Mouse (Mus musculus): ENCODE measurements at regions not wholly inside any gene's neighbourhood (a gene's known extent, or its start where the extent isn't known, plus 50 kb on each side); places are given as distances from the start of the nearest gene placed in this dataset.

- no peak overlapping the region for H3K27ac ChIP-seq (ENCODE audit: insufficient read depth, low read depth)
- H3K79me2 ChIP-seq (replicated peaks; ENCODE audit: control insufficient read depth, extremely low read depth, insufficient read depth, poor library complexity, severe bottlenecking), result no peaks in the 10 kb centered on the region
- no peaks in the 10 kb centered on the region for H3K27me3 ChIP-seq (replicated peaks)
- TF ChIP-seq TCF12 (IDR thresholded peaks at IDR 0.05; ENCODE audit: low read depth, low read length), result no peak
- no peak for TF ChIP-seq TBP (conservative IDR thresholded peaks at IDR 0.05; ENCODE audit: low read depth, low read length)
- TF ChIP-seq ETS1 (conservative IDR thresholded peaks at IDR 0.05; ENCODE audit: low read depth, low read length), result no peak
- no peak for TF ChIP-seq IRF4 (IDR thresholded peaks at IDR 0.05; ENCODE audit: low read depth, low read length)
- in situ Hi-C loops (cut with MboI; ENCODE audit: low pct_ligation_motif_present, low pct_unique_long_range_greater_than_20kb, low sequenced_read_pairs), result no loop called here
- DNase-seq (ENCODE audit: extremely low read depth), result no peak
- H3K4me1 ChIP-seq (ENCODE audit: control insufficient read depth in 1 of 2, insufficient read depth in 2 of 2), result peaks cover 15 to 17% of the 10 kb centered on the region in 2 experiments
- dilution Hi-C loops (cut with MboI; ENCODE audit: extremely low pct_ligation_motif_present, extremely low pct_unique_long_range_greater_than_20kb, low sequenced_read_pairs), result no loop called here
- no peak overlapping the region for H3K4me3 ChIP-seq (replicated peaks in 1 of 3; ENCODE audit: low read depth in 2 of 3, low read length in 2 of 3, poor library complexity in 1 of 3)
- no peak overlapping the region for H3K9ac ChIP-seq (ENCODE audit: insufficient read depth, low read depth)
- no peak overlapping the region for H3K4me2 ChIP-seq (ENCODE audit: insufficient read depth, low read depth, poor library complexity, severe bottlenecking)
- no peaks in the 10 kb centered on the region for H3K36me3 ChIP-seq (replicated peaks in 1 of 2; ENCODE audit: control insufficient read depth in 1 of 2, insufficient read depth in 1 of 2, low read length in 1 of 2)
- H3K9me3 ChIP-seq (replicated peaks; ENCODE audit: low read length), result no peaks in the 10 kb centered on the region
These were observed 50.3 kb upstream of the Lta4h start for GRCm38 (mm10) chr10:93402689-93403509.
